Mouse (Mus musculus): ENCODE measurements around the gene Ccdc30.

The Ccdc30 gene

GRCm38 (mm10) chr4:119412791-119413190 lies 2.5 kb downstream of the Ccdc30 start:
- no peak for DNase-seq

DNA sequence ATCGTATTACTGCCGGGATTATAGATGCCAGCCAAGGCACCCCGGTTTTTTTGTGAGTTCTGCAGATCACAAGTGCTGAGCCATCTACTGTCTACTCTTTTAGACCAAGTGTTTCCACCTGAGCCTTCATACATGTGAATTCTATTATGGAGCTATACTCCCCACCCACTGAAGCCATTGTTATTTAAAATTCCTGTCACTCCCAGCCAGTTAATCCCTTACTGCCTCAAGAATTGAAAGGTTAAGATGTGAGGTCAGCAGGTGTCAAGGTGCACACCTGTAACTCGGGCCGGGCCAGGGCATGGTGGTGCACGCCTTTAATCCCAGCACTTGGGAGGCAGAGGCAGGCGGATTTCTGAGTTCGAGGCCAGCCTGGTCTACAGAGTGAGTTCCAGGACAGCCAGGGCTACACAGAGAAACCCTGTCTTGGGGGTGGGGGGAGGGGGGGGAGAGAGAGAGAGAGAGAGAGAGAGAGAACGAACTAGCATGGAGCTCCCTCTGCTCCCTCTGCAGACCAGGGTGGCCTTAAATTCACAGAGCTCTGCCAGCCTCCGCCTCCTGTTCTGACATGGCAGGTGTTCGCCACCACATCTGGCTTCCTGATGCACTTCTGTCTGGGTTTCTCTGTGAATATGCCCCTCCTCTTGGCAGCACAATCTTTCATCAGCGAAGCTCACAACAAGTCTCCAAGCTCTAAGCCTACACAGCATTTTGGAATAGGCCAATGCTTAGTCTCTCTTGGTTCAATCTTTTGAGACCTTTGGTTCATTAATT lies 3.3 kb downstream of the Ccdc30 start:
- no peak for DNase-seq

GRCm38 (mm10) chr4:119403431-119403830 lies 11.9 kb downstream of the Ccdc30 start:
- no peak for DNase-seq

GRCm38 (mm10) chr4:119400896-119401295 lies 14.4 kb downstream of the Ccdc30 start:
- DNase-seq: no peak

DNA sequence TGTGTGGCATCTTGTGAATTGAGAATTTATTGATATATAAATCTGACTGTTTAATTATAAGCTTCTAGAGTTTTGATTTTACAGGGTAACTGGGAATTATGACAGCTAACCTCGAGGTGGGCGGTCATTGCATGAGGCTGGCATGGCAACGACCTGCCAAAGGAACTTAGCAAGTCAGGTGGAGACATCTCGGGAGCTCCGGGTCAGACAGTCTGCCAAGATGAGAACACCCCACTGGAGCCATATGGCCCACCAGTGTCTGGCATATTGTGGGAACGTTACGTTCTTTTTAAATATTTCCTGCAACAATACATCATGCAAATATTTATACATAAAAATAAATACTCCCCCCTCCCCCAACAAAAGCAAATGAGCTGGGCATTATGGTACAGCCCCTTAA lies 16.6 kb downstream of the Ccdc30 start:
- DNase-seq: peak; percentile 81

DNA sequence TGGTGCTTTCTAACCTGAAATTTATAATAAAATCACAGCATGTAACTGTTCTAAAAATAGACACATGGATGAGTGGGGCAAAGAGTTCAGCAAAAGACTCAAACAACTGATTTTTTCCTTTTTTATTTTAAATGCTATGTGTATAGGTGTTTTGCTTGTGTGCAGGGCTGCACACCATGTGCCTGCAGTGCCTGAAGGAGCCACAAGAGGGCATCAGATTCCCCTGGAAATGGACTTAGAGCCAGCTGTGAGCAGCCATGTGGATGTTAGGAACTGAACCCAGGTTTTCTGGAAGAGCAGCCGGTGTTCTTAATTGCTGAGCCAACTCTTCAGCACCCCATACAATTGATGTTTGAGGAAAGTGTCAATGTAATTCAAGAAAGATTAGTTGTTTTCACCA lies 25.0 kb downstream of the Ccdc30 start:
- no peak for DNase-seq

GRCm38 (mm10) chr4:119389184-119389583 lies 26.1 kb downstream of the Ccdc30 start:
- DNase-seq: no peak

GRCm38 (mm10) chr4:119381471-119382190 lies 33.7 kb downstream of the Ccdc30 start:
- DNase-seq: no peak

GRCm38 (mm10) chr4:119369460-119369859 lies 45.9 kb downstream of the Ccdc30 start:
- no peak for DNase-seq

GRCm38 (mm10) chr4:119366758-119367526 lies 48.4 kb downstream of the Ccdc30 start:
- no peak for DNase-seq

DNA sequence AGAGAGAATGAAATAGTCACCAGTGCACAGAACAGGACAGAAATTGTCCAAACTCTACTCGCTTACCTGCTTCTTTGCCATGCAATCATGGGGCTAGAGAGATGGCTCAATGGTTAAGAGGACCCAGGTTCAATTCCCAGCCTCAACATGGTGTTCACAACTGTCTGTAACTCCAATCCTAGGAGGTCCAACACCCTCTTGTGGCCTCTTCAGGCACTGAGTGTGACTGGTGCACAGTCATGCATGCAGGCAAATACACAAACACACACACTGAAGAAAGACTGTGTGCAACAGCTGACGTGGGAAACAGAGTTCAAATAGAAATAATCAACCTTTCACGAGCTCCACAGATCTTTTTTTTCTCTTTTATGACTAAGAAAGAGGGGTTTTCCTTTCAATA lies 53.1 kb downstream of the Ccdc30 start:
- no peak for DNase-seq

DNA sequence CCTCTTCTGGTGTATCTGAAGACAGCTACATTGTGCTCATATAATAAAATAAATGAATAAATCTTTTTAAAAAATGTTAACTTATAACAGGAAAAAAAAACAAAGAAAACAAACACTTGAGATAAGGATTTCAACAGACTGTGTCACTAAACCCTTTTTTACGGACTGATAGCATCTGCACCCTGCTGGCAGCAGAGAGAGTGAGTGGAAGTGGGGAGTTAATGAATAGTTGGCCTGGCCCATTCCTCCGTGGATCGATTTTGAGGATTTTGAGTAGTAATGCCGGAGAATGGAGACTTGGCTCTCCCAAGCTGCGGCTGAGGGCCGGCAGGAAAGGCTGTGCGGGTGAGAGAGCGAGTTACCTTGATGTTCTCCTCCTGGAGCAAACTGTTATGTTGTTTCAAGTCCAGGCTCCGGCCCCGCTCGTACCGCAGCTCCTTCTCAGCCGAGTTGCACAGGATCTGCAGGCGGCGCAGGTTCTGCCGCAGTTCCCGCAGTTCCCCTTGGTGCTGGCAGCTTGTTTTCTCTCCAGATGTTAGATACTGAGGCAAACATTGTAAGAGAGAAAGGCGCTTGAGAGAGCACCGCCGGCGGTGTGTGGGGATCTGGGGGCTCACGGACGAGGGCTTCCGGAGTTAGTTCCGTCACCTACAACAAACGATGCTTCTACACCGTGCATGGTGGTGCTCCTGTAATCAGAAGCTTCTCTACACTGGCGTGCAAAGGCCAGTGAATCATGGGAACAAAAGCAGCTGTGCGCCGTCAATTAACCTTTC lies 55.9 kb downstream of the Ccdc30 start:
- DNase-seq: no peak

DNA sequence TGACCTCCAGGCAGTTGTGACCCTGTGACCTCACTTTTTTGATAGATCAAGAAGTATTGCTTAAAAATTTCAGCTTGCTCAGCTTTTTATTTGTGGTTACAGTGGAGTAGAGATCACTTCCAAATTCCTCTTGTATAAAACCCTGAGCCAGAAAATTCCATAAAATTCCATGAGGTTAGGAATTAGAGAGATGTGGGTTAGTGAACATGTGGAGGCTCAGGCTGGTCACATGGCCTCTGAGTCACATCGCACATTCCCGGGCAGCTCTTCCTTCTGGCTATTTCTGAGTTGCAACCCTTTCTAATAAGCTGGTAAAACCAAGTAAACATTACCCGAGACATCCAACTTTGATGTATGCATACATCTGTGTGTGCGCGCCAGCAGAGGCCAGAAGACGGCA lies 69.8 kb downstream of the Ccdc30 start:
- no peak for DNase-seq

GRCm38 (mm10) chr4:119338861-119339361 lies 76.4 kb downstream of the Ccdc30 start:
- DNase-seq: peak; percentile 28

- DNase-seq: no peak
Measured at GRCm38 (mm10) chr4:119338422-119338821, 76.9 kb downstream of the Ccdc30 start.

- no peak for DNase-seq
Measured at GRCm38 (mm10) chr4:119333487-119333886, 81.8 kb downstream of the Ccdc30 start.

DNA sequence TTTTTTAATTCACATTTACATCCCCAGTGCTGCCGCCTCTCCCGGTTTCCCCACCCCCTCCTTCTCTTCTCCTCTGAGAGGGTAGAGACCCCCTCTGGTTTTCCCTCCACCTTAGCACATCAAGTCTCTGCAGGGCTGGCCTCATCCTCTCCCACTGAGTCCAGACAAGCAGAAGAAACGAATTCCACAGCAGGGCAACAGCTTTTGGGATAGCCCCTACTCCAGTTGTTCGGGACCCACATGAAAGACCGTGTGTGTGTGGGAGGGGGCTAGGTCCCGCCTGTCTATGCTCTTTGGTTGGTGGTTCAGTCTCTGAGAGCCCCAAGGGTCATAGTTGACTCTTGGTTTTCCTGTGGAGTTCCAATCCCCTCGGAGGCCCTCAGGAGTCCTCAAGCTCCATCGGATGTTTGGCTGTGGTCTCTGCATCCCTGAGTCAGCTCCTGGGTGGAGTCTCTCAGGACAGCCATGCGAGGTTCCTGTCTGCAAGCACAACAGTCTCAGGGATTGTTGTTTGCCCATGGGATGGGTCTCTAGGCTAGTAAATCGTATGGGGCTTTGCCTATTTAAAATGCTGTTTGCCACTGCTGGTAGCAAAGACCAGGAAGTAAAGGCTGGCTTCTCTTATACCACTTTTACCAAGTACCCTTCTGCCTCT lies 94.3 kb downstream of the Ccdc30 start:
- DNase-seq: peak; percentile 38

GRCm38 (mm10) chr4:119320131-119320830 lies 95.0 kb downstream of the Ccdc30 start, which contains the start of gene Ppih:
TSS of gene Ppih (minus strand) at chr4:119320546.
- peak; percentile 95 for DNase-seq

GRCm38 (mm10) chr4:119313756-119314155 lies 101.6 kb downstream of the Ccdc30 start:
- DNase-seq: no peak

DNA sequence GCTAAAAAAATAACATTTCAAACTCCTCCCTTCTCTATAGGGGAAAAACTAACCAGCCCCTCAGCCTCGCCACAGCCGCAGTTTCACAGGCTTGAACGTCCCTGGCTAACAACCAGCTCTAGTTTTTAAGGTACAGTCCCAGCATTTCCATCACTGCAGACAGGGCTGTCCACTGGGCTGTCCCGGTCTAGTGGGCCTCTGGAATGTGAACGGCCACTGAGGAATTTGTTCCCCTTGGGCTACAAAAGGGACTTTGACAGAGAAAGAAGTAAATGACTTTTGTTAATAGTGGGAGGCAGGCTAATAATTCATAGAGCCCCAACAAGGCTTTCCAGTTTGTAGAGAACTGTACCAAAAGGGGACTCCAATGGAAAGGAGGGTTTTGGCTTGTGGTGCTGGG lies 109.9 kb downstream of the Ccdc30 start:
- DNase-seq: no peak

- no peak for DNase-seq
Measured at GRCm38 (mm10) chr4:119303291-119303690, 112.0 kb downstream of the Ccdc30 start.
